Comparison of ENCODE assay signal across 29 mouse cellular contexts in the genomic region with DNA sequence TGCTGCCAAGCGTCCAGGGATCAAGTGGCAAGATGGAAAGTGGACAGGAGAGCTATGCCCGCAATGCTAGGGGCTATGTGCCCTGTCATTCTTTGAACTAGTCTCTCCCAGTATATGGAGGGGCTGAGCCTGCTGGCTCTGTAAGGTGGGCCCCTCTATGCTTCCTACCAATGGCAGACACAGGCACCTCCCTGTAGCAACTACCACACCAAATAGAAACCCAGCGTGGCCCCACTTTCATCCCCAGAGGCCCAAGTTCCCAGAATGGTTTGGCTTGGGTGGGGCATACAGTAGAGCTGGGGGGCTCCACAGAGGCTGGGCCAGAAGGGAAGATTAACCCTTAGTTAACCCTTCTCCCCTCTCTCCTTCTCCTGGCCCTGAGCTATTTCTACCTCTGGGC. TPM values are rescaled to one million over a fixed set of nuclear protein-coding genes. Genes with fewer than 3 reads are reported as not detected.
DNase-seq lines count a peak whose midpoint lies in the region; ATAC-seq and TF ChIP-seq lines count a peak whose summit lies in the region.
"Had no signal": no experiment of that assay in that cellular context is flagged by ENCODE, and none has a peak within 500 bp of the region (broad histone marks: within the 10 kb centered on the region; RNA-seq: fewer than 3 reads in every experiment).

No protein-coding gene starts in this region.

- DNase-seq in gastrocnemius, adult 2 months: no peak
- DNase-seq in gastrocnemius, postnatal 36 days: no peak
- DNase-seq in thymus, postnatal 0 days (ENCODE audit: low spot score): peak; percentile 23
- no peak for DNase-seq in thymus, postnatal 10 days (ENCODE audit: low spot score in 2 of 2)
- DNase-seq in liver, postnatal 0 days: no peak
- no peak for DNase-seq in gastrocnemius, postnatal 25 days
- DNase-seq in midbrain, embryonic 11.5 days (ENCODE audit: low spot score, missing footprints): no peak
- DNase-seq: adrenal gland, postnatal 14 days; cerebellum, adult 18-20 months; cerebellum, postnatal 14 days; gastrocnemius, postnatal 10 days; heart, adult 11 months; kidney, adult 11 months; kidney, postnatal 14 days; layer of hippocampus, adult 9-11 months; lung, embryonic 14.5 days; lung, postnatal 14 days; right cerebral cortex, adult 18-20 months; spleen, adult 18-20 months; thymus, postnatal 36 days had no signal

- H3K27me3 ChIP-seq in liver, embryonic 12.5 days (replicated peaks): no peaks in the 10 kb centered on the region
- H3K27me3 ChIP-seq in liver, postnatal 0 days (ENCODE audit: insufficient read depth, low read length): no peaks in the 10 kb centered on the region
- H3K27me3 ChIP-seq in midbrain, embryonic 11.5 days (ENCODE audit: control insufficient read depth, insufficient read depth, low read length): no peaks in the 10 kb centered on the region
- H3K27me3 ChIP-seq: embryonic facial prominence, embryonic 15.5 days; neural tube, embryonic 12.5 days had no signal

- no peak for TF ChIP-seq EP300 in liver, postnatal 0 days (IDR thresholded peaks at IDR 0.05; ENCODE audit: low read depth)

- intact Hi-C loops in gastrocnemius, adult 2 months (cut with DNase I): no loop called here
- intact Hi-C loops in gastrocnemius, postnatal 36 days (cut with DNase I): no loop called here

- peak; percentile 76 for ATAC-seq in liver, embryonic 12.5 days
- ATAC-seq in liver, postnatal 0 days: no peak
- no peak for ATAC-seq in midbrain, embryonic 11.5 days (ENCODE audit: low FRiP score)
- ATAC-seq: forebrain, embryonic 14.5 days; inflammation-experienced regulatory T-cells, adult 6 months had no signal

- H3K36me3 ChIP-seq in liver, embryonic 12.5 days: peaks cover 52% of the 10 kb centered on the region
- H3K36me3 ChIP-seq in liver, postnatal 0 days (replicated peaks; ENCODE audit: insufficient read depth, low read length): peaks cover 27% of the 10 kb centered on the region
- H3K36me3 ChIP-seq in midbrain, embryonic 11.5 days (ENCODE audit: control insufficient read depth, insufficient read depth, low read length): no peaks in the 10 kb centered on the region
- H3K36me3 ChIP-seq: embryonic facial prominence, embryonic 10.5 days; embryonic facial prominence, embryonic 15.5 days; midbrain, embryonic 10.5 days; neural tube, embryonic 12.5 days had no signal

- 42% methylated on average over 3 of the region's 3 CpGs for WGBS in liver, embryonic 12.5 days (ENCODE audit: insufficient replicate concordance)
- 50% methylated on average over 3 of the region's 3 CpGs for WGBS in liver, postnatal 0 days (ENCODE audit: insufficient replicate concordance)
- WGBS in midbrain, embryonic 11.5 days: 90% methylated on average over 3 of the region's 3 CpGs

- peaks cover 71% of the 10 kb centered on the region for H3K4me1 ChIP-seq in liver, embryonic 12.5 days
- peaks cover 60% of the 10 kb centered on the region for H3K4me1 ChIP-seq in liver, postnatal 0 days (ENCODE audit: insufficient read depth)
- peaks cover 5% of the 10 kb centered on the region; the same call in 1 of the 2 replicates for H3K4me1 ChIP-seq in midbrain, embryonic 11.5 days (ENCODE audit: control insufficient read depth, insufficient read depth, low read length)

- H3K9me3 ChIP-seq in liver, embryonic 12.5 days (replicated peaks): no peaks in the 10 kb centered on the region
- no peaks in the 10 kb centered on the region for H3K9me3 ChIP-seq in liver, postnatal 0 days (ENCODE audit: low read length)
- no peaks in the 10 kb centered on the region for H3K9me3 ChIP-seq in midbrain, embryonic 11.5 days (ENCODE audit: control insufficient read depth, low read length)
- H3K9me3 ChIP-seq: embryonic facial prominence, embryonic 10.5 days; embryonic facial prominence, embryonic 15.5 days; midbrain, embryonic 10.5 days; neural tube, embryonic 12.5 days had no signal

- TF ChIP-seq CTCF in gastrocnemius, adult 2 months (IDR thresholded peaks at IDR 0.05): no peak
- no peak for TF ChIP-seq CTCF in liver, postnatal 0 days (IDR thresholded peaks at IDR 0.05; ENCODE audit: low read depth)

- peak overlapping the region; percentile 98 for H3K9ac ChIP-seq in liver, embryonic 12.5 days
- peak overlapping the region; percentile 50 for H3K9ac ChIP-seq in liver, postnatal 0 days (replicated peaks)
- no peak overlapping the region for H3K9ac ChIP-seq in midbrain, embryonic 11.5 days (ENCODE audit: low read length)
- H3K9ac ChIP-seq: embryonic facial prominence, embryonic 15.5 days; hindbrain, embryonic 14.5 days; lung, embryonic 14.5 days; neural tube, embryonic 12.5 days had no signal

- H3K4me2 ChIP-seq in liver, embryonic 12.5 days: peak overlapping the region; percentile 82
- H3K4me2 ChIP-seq in liver, postnatal 0 days (ENCODE audit: low read depth, low read length): peak overlapping the region; percentile 98
- H3K4me2 ChIP-seq in midbrain, embryonic 11.5 days: no peak overlapping the region
- H3K4me2 ChIP-seq: embryonic facial prominence, embryonic 15.5 days; hindbrain, embryonic 14.5 days; neural tube, embryonic 12.5 days had no signal

- peak overlapping the region; percentile 37 for H3K4me3 ChIP-seq in gastrocnemius, adult 2 months
- H3K4me3 ChIP-seq in liver, embryonic 12.5 days: peak overlapping the region; percentile 93
- H3K4me3 ChIP-seq in liver, postnatal 0 days (ENCODE audit: low read depth, low read length): no peak overlapping the region
- no peak overlapping the region for H3K4me3 ChIP-seq in midbrain, embryonic 11.5 days (ENCODE audit: low read depth, low read length)
- H3K4me3 ChIP-seq: embryonic facial prominence, embryonic 10.5 days; embryonic facial prominence, embryonic 15.5 days; midbrain, embryonic 10.5 days; myocyte; neural tube, embryonic 12.5 days had no signal

- H3K27ac ChIP-seq in gastrocnemius, adult 2 months: peak overlapping the region; percentile 94
- H3K27ac ChIP-seq in liver, embryonic 12.5 days: peak overlapping the region; percentile 92
- H3K27ac ChIP-seq in liver, postnatal 0 days (ENCODE audit: low read depth): 0 out of 2 replicates have a peak overlapping the region, but pooled peaks have one; percentile 8
- no peak overlapping the region for H3K27ac ChIP-seq in midbrain, embryonic 11.5 days (ENCODE audit: low read depth, low read length)
- H3K27ac ChIP-seq: embryonic facial prominence, embryonic 15.5 days; hindbrain, embryonic 14.5 days; neural tube, embryonic 12.5 days had no signal

RNA-seq across cellular contexts. Expression of a gene that starts 2.8 kb away (rescaled TPM):
- total RNA-seq in gastrocnemius, adult 2 months (2021): 10 to 100 TPM in 1 of 2 experiments, 1 to 10 TPM in 1; 9.5 to 19.8 TPM
- total RNA-seq in gastrocnemius, postnatal 36 days (2021): 10 to 100 TPM in 1 of 2 experiments, 1 to 10 TPM in 1; 5.3 to 12.2 TPM
- 12.3 and 12.9 TPM in 2 replicates for polyA plus RNA-seq in thymus, postnatal 0 days (2015; fragmentation: Nextera tagmentation; extraction: Ambion mirVana)
- 17.8 and 18.2 TPM in 2 replicates for polyA plus RNA-seq in liver, embryonic 12.5 days (2016; fragmentation: Nextera tagmentation; extraction: Ambion mirVana)
- 6.9 and 7.5 TPM in 2 replicates for polyA plus RNA-seq in liver, postnatal 0 days (2015; fragmentation: Nextera tagmentation; extraction: Ambion mirVana)
- 10 to 100 TPM; 11.3 to 13.4 TPM for total RNA-seq in gastrocnemius, postnatal 25 days (2021)
- 1.7 and 2.2 TPM in 2 replicates for polyA plus RNA-seq in midbrain, embryonic 11.5 days (2014; fragmentation: Nextera tagmentation; extraction: Ambion mirVana)

Comparison
In these comparisons a context has a peak if more than half of its experiments do, and no peak if none do; other contexts are left out.
1. H3K4me3 ChIP-seq: peak in gastrocnemius, adult 2 months (single experiment) and liver, embryonic 12.5 days (single experiment); none in liver, postnatal 0 days (single experiment) and midbrain, embryonic 11.5 days (single experiment).